8 mouse cellular contexts compared by ENCODE assay signal in the genomic region with DNA sequence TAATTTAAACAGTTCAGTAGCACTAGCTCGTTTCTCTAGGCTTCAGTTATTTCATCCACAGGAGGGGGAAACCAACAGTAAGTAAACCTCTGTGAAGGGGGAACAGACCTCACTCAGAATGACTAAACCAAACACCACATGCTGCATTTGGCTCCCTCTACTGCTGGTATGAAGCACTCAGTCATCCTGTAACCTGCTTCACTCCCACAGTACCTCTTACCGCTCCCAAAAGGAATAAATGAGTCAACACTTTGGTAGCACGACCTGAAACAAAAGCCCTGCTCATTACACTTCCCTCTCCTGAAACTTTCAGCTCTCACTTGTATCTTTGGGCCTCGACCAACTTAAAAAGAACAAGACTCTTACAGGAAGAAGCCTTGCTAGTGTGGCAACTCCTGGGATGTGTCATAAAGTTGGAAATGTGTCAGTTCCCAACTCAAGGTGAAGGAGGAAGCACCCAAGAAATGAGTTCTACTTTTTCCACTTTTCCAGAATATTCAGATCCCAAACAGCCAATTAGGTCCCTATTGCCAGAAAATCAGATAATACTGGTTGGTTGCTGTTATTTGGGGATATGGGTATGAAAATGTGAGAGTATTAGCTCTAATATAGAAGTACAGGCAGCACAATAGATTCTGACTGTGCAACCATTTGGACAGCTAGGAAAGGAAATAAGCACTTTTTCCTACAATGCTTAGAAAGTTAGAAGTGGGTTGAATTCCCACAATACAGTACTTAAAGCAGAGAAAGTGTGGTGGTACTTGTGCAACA. TPM values are rescaled to one million over a fixed set of nuclear protein-coding genes. Genes with fewer than 3 reads are reported as not detected.
A peak's percentile ranks its signal among the peaks of the same experiment; 100 is the strongest.
DNase-seq lines count a peak whose midpoint lies in the region; ATAC-seq and TF ChIP-seq lines count a peak whose summit lies in the region.
"Had no signal": no experiment of that assay in that cellular context is flagged by ENCODE, and none has a peak within 500 bp of the region (broad histone marks: within the 10 kb centered on the region; RNA-seq: fewer than 3 reads in every experiment).

No protein-coding gene starts in this region.

- no peaks in the 10 kb centered on the region for H3K27me3 ChIP-seq in hindbrain, embryonic 14.5 days (ENCODE audit: control insufficient read depth, insufficient read depth, low read length)
- H3K27me3 ChIP-seq in hindbrain, embryonic 12.5 days, result no peaks in the 10 kb centered on the region
- no peaks in the 10 kb centered on the region for H3K27me3 ChIP-seq in G1E (ENCODE audit: insufficient read depth, low read length)
- H3K27me3 ChIP-seq: megakaryocyte, embryonic 14.5 days had no signal

- no peak for TF ChIP-seq CTCF in G1E (IDR thresholded peaks at IDR 0.05; ENCODE audit: low read depth, low read length)
- TF ChIP-seq CTCF in brain, embryonic 14.5 days (IDR thresholded peaks at IDR 0.05; ENCODE audit: borderline replicate concordance, extremely low read depth, insufficient read depth, insufficient read length), result peak; percentile 51; the same call in 1 of the 2 replicates
- TF ChIP-seq CTCF in left cerebral cortex, adult 2 months (IDR thresholded peaks at IDR 0.05), result peak; percentile 63

- H3K9ac ChIP-seq in hindbrain, embryonic 14.5 days, result no peak overlapping the region
- H3K9ac ChIP-seq in hindbrain, embryonic 12.5 days, result no peak overlapping the region

- H3K27ac ChIP-seq in hindbrain, embryonic 14.5 days, result no peak overlapping the region
- H3K27ac ChIP-seq in hindbrain, embryonic 12.5 days, result no peak overlapping the region
- no peak overlapping the region for H3K27ac ChIP-seq in left cerebral cortex, adult 2 months

- no peak for TF ChIP-seq POLR2A in brain, embryonic 14.5 days (IDR thresholded peaks at IDR 0.05; ENCODE audit: borderline replicate concordance, extremely low read depth, insufficient read depth, insufficient read length, poor library complexity, severe bottlenecking)

- H3K4me3 ChIP-seq in hindbrain, embryonic 14.5 days (replicated peaks; ENCODE audit: low read length), result no peak overlapping the region
- H3K4me3 ChIP-seq in hindbrain, embryonic 12.5 days, result no peak overlapping the region
- H3K4me3 ChIP-seq in G1E (ENCODE audit: low read depth, low read length), result no peak overlapping the region
- no peak overlapping the region for H3K4me3 ChIP-seq in left cerebral cortex, adult 2 months
- H3K4me3 ChIP-seq: megakaryocyte, embryonic 14.5 days had no signal

- no peaks in the 10 kb centered on the region for H3K9me3 ChIP-seq in hindbrain, embryonic 14.5 days (ENCODE audit: control insufficient read depth, low read length)
- H3K9me3 ChIP-seq in hindbrain, embryonic 12.5 days (replicated peaks), result no peaks in the 10 kb centered on the region
- no peaks in the 10 kb centered on the region for H3K9me3 ChIP-seq in G1E (replicated peaks)
- H3K9me3 ChIP-seq: megakaryocyte, embryonic 14.5 days had no signal

- H3K4me2 ChIP-seq in hindbrain, embryonic 14.5 days (replicated peaks), result no peak overlapping the region
- no peak overlapping the region for H3K4me2 ChIP-seq in hindbrain, embryonic 12.5 days (replicated peaks)

- intact Hi-C loops in left cerebral cortex, adult 2 months (cut with DNase I), result loop anchor here (1.0 to 5.0 kb wide), 2 partner anchors 128 to 432 kb away; no protein-coding TSS in a partner anchor

- WGBS in hindbrain, embryonic 14.5 days, result 62% methylated on average over 4 of the region's 4 CpGs
- 58% methylated on average over 4 of the region's 4 CpGs for WGBS in hindbrain, embryonic 12.5 days

- peaks cover 96% of the 10 kb centered on the region for H3K36me3 ChIP-seq in hindbrain, embryonic 14.5 days (replicated peaks; ENCODE audit: control insufficient read depth, insufficient read depth)
- peaks cover 75% of the 10 kb centered on the region for H3K36me3 ChIP-seq in hindbrain, embryonic 12.5 days
- peaks cover 95% of the 10 kb centered on the region for H3K36me3 ChIP-seq in G1E (replicated peaks)

- ATAC-seq in hindbrain, embryonic 14.5 days (ENCODE audit: low FRiP score), result no peak
- ATAC-seq in hindbrain, embryonic 12.5 days (ENCODE audit: low FRiP score), result no peak
- ATAC-seq in G1E (ENCODE audit: extremely low read depth, insufficient number of reproducible peaks, low FRiP score, poor library complexity, severe bottlenecking), result 0 out of 2 replicates have a peak, but pooled peaks have one; percentile 22

- no peaks in the 10 kb centered on the region for H3K4me1 ChIP-seq in hindbrain, embryonic 14.5 days (replicated peaks; ENCODE audit: control insufficient read depth, insufficient read depth, low read length)
- no peaks in the 10 kb centered on the region for H3K4me1 ChIP-seq in hindbrain, embryonic 12.5 days
- H3K4me1 ChIP-seq in G1E (ENCODE audit: insufficient read depth, low read depth, low read length), result no peaks in the 10 kb centered on the region
- H3K4me1 ChIP-seq: megakaryocyte, embryonic 14.5 days had no signal

- DNase-seq in hindbrain, embryonic 14.5 days (ENCODE audit: low spot score), result peak; percentile 37
- DNase-seq in G1E (ENCODE audit: low spot score), result no peak
- peak; percentile 70 for DNase-seq in brain, embryonic 14.5 days (ENCODE audit: low read depth)
- DNase-seq in left cerebral cortex, adult 2 months (ENCODE audit: extremely low spot score in 1 of 2, low spot score in 2 of 2), result peak in 1 of 2 experiments; percentile 26
- no peak for DNase-seq in urinary bladder, postnatal 36 days (ENCODE audit: low spot score in 2 of 2)
- DNase-seq in kidney, adult 18-20 months, result no peak

RNA-seq across cellular contexts. Expression of a gene that starts 21.9 kb away (rescaled TPM):
- polyA plus RNA-seq in hindbrain, embryonic 14.5 days (2014; fragmentation: Nextera tagmentation; extraction: Ambion mirVana), result 21.8 and 25.4 TPM in 2 replicates
- polyA plus RNA-seq in hindbrain, embryonic 12.5 days (2016; fragmentation: Nextera tagmentation; extraction: Ambion mirVana), result 22.1 and 23.5 TPM in 2 replicates
- total RNA-seq in G1E (2014; fragmentation: Nextera tagmentation) (41.5 and 51.3 TPM in 2 replicates), G1E (2017) (26.5 and 28.9 TPM in 2 replicates)
- 22.6 and 28.4 TPM in 2 replicates for polyA plus RNA-seq in G1E (2012)
- 47.4 and 65.0 TPM in 2 replicates for polyA plus RNA-seq in brain, embryonic 14.5 days (2012; rRNA removed)
- total RNA-seq in left cerebral cortex, adult 2 months (2021), result 10 to 100 TPM; 41.2 to 45.0 TPM

Comparison
In these comparisons a context has a peak if more than half of its experiments do, and no peak if none do; other contexts are left out.
1. DNase-seq: peak in hindbrain, embryonic 14.5 days (single experiment) and brain, embryonic 14.5 days (single experiment); none in G1E (single experiment), urinary bladder, postnatal 36 days (0 of 2) and kidney, adult 18-20 months (single experiment).